Mouse (Mus musculus) MEL (cell line): ENCODE measurements at regions not wholly inside any gene's neighbourhood (a gene's known extent, or its start where the extent isn't known, plus 50 kb on each side); places are given as distances from the start of the nearest gene placed in this dataset.

ENCODE experiments used
- DNase-seq: peaks from one replicate; pipeline ENCODE4 v3.0.0; 2011; ENCODE audit warnings: low read depth, low spot score
- H3K27ac ChIP-seq: 2 replicates; pipeline ENCODE4 v1.5.1; 2012; ENCODE audit warnings: low read depth, mild to moderate bottlenecking, control low read depth, low read length, moderate library complexity; ENCODE audit not compliant: control insufficient read depth
- H3K27me3 ChIP-seq, 2 experiments: fragments of 150-350 bp in 1 of 2; sonication (generic) in 1 of 2; 2 replicates each; pipeline ENCODE4 v1.6.1; 2012; ENCODE audit warnings: low read length in 2 of 2, mild to moderate bottlenecking in 2 of 2, improper control_type of control experiment in 1 of 2, moderate library complexity in 1 of 2; ENCODE audit not compliant: insufficient read depth in 2 of 2, control insufficient read depth in 1 of 2
- H3K36me3 ChIP-seq, 2 experiments: 2 replicates each; pipeline ENCODE4 v1.6.1; 2012 to 2014; ENCODE audit warnings: low read length in 2 of 2, improper control_type of control experiment in 1 of 2, inconsistent platforms in 1 of 2, mild to moderate bottlenecking in 1 of 2; ENCODE audit not compliant: insufficient read depth in 2 of 2, control insufficient read depth in 1 of 2
- H3K4me1 ChIP-seq, 2 experiments: fragments of 150-350 bp in 1 of 2; sonication (generic) in 1 of 2; 2 replicates each; pipeline ENCODE4 v1.6.1; 2012; ENCODE audit warnings: low read length in 2 of 2, improper control_type of control experiment in 1 of 2, mild to moderate bottlenecking in 1 of 2; ENCODE audit not compliant: insufficient read depth in 2 of 2, control insufficient read depth in 1 of 2
- H3K4me3 ChIP-seq, 2 experiments: fragments of 150-350 bp in 1 of 2; sonication (generic) in 1 of 2; 2 replicates each; pipeline ENCODE4 v1.5.1; 2012; ENCODE audit warnings: low read depth in 2 of 2, low read length in 2 of 2, mild to moderate bottlenecking in 2 of 2, moderate library complexity in 2 of 2, control low read depth in 1 of 2, improper control_type of control experiment in 1 of 2; ENCODE audit not compliant: control insufficient read depth in 1 of 2, insufficient read depth in 1 of 2
- H3K79me2 ChIP-seq: 2 replicates; pipeline ENCODE4 v1.6.1; 2012; ENCODE audit warnings: mild to moderate bottlenecking, low read length, moderate library complexity; ENCODE audit not compliant: control insufficient read depth, poor library complexity, insufficient read depth
- H3K9ac ChIP-seq: 2 replicates; pipeline ENCODE4 v1.6.1; 2012; ENCODE audit warnings: low read depth, mild to moderate bottlenecking, control low read depth, low read length, moderate library complexity; ENCODE audit not compliant: control insufficient read depth, poor library complexity, severe bottlenecking
- H3K9me3 ChIP-seq: fragments of 150-350 bp; sonication (generic); replicated peaks from 2 replicates; pipeline ENCODE4 v1.6.1; 2012; ENCODE audit warnings: mild to moderate bottlenecking, low read length, improper control_type of control experiment, moderate library complexity; ENCODE audit not compliant: insufficient read depth
- BHLHE40 ChIP-seq: IDR thresholded peaks from 2 replicates; pipeline ENCODE4 v1.6.1; 2012; ENCODE audit warnings: low read depth, mild to moderate bottlenecking, inconsistent platforms, low read length, improper control_type of control experiment, borderline replicate concordance
- CHD1 ChIP-seq: IDR thresholded peaks from 2 replicates; pipeline ENCODE4 v1.6.1; 2012; ENCODE audit warnings: low read depth, mild to moderate bottlenecking, inconsistent platforms, low read length, improper control_type of control experiment
- EP300 ChIP-seq, 2 experiments: IDR thresholded peaks; 2 replicates each; pipeline ENCODE4 v1.6.1; 2011; ENCODE audit warnings: improper control_type of control experiment in 2 of 2, low read length in 2 of 2, low read depth in 1 of 2, mild to moderate bottlenecking in 1 of 2
- ETS1 ChIP-seq: IDR thresholded peaks from 2 replicates; pipeline ENCODE4 v1.6.1; 2012; ENCODE audit warnings: low read depth, mild to moderate bottlenecking, inconsistent platforms, low read length, improper control_type of control experiment, moderate library complexity
- GABPA ChIP-seq: IDR thresholded peaks from 2 replicates; pipeline ENCODE4 v1.6.1; 2012; ENCODE audit warnings: low read depth, mild to moderate bottlenecking, inconsistent platforms, low read length, improper control_type of control experiment, moderate library complexity
- JUND ChIP-seq: IDR thresholded peaks from 2 replicates; pipeline ENCODE4 v1.6.1; 2011; ENCODE audit warnings: low read depth, mild to moderate bottlenecking, improper control_type of control experiment, low read length
- KAT2A ChIP-seq: conservative IDR thresholded peaks from 2 replicates; pipeline ENCODE4 v1.6.1; 2012; ENCODE audit warnings: low read depth, low read length, improper control_type of control experiment, inconsistent platforms
- MAFK ChIP-seq: IDR thresholded peaks from 2 replicates; pipeline ENCODE4 v1.6.1; 2011; ENCODE audit warnings: low read depth, mild to moderate bottlenecking, low read length, improper control_type of control experiment, borderline replicate concordance
- MAX ChIP-seq: IDR thresholded peaks from 2 replicates; pipeline ENCODE4 v1.6.1; 2011; ENCODE audit warnings: low read length, improper control_type of control experiment
- MAZ ChIP-seq: IDR thresholded peaks from 2 replicates; pipeline ENCODE4 v1.6.1; 2012; ENCODE audit warnings: low read depth, mild to moderate bottlenecking, inconsistent platforms, low read length, improper control_type of control experiment
- MYB ChIP-seq: IDR thresholded peaks from 2 replicates; pipeline ENCODE4 v1.6.1; 2011; ENCODE audit warnings: mild to moderate bottlenecking, low read depth, low read length, improper control_type of control experiment
- POLR2A ChIP-seq, 2 experiments: IDR thresholded peaks; 2 replicates each; pipeline ENCODE4 v1.6.1; 2011 to 2012; ENCODE audit warnings: low read length in 2 of 2, mild to moderate bottlenecking in 2 of 2, control low read depth in 1 of 2, improper control_type of control experiment in 1 of 2, low read depth in 1 of 2, moderate library complexity in 1 of 2; ENCODE audit not compliant: control insufficient read depth in 1 of 2, insufficient read depth in 1 of 2, poor library complexity in 1 of 2
- POLR2AphosphoS2 ChIP-seq: IDR thresholded peaks from 2 replicates; pipeline ENCODE4 v1.6.1; 2011; ENCODE audit warnings: low read length, improper control_type of control experiment
- POLR2AphosphoS5 ChIP-seq: IDR thresholded peaks from 2 replicates; pipeline ENCODE4 v1.6.1; 2012; ENCODE audit warnings: low read depth, borderline replicate concordance, mild to moderate bottlenecking, inconsistent platforms, low read length, moderate library complexity, mixed read lengths
- RAD21 ChIP-seq: IDR thresholded peaks from 2 replicates; pipeline ENCODE4 v1.6.1; 2011; ENCODE audit warnings: mild to moderate bottlenecking, low read depth, low read length, improper control_type of control experiment
- SIN3A ChIP-seq: IDR thresholded peaks from 2 replicates; pipeline ENCODE4 v1.6.1; 2012; ENCODE audit warnings: low read length, improper control_type of control experiment, inconsistent platforms
- TAL1 ChIP-seq: IDR thresholded peaks from 2 replicates; pipeline ENCODE4 v1.6.1; 2012; ENCODE audit warnings: mild to moderate bottlenecking, inconsistent platforms, low read length, moderate library complexity, mixed read lengths
- UBTF ChIP-seq: IDR thresholded peaks from 2 replicates; pipeline ENCODE4 v1.6.1; 2012; ENCODE audit warnings: low read depth, mild to moderate bottlenecking, inconsistent platforms, low read length, improper control_type of control experiment, moderate library complexity, borderline replicate concordance; ENCODE audit not compliant: insufficient read depth
- USF1 ChIP-seq: IDR thresholded peaks from 2 replicates; pipeline ENCODE4 v1.6.1; 2014; ENCODE audit warnings: low read depth, mild to moderate bottlenecking, inconsistent platforms, low read length, improper control_type of control experiment, moderate library complexity
- ZMIZ1 ChIP-seq: IDR thresholded peaks from 2 replicates; pipeline ENCODE4 v1.6.1; 2012; ENCODE audit warnings: low read depth, mild to moderate bottlenecking, inconsistent platforms, low read length, improper control_type of control experiment, moderate library complexity

DNA sequence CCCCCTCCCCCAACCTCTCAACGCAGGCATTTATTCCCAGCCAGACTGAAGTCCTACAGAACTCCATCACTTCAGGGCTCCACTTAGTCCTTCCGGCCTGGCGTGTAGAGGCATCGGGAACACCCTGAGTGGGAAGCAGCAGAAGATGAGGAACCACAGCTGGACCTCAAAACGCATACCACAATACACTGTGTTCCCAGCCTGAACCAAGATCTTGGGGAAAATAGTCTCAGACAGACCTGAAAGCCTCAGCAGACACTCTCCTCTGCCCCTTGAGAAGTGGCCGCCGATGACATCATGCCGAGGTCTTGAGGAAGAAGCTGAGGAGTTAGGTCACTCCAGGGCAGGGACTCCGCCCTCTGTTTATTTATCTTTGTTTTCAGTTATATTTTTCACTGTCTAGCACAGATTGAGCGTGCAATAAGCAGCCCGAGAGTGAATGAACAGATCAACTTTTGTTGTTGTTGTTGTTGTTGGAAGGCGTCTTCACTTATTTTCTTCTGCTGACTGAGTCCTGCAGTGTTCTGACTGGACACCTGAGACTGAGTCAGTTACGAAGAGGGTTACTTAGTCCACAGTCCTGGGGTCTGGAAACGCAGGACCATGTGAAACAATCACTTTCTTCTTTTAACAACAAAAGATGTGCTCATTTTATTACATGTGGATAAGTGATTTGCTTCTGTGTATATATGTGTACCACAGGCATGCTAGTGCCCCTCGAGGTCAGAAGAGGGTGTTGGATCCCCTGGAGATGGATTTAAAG, 88.3 kb upstream of the Habp2 start:
- no peak for DNase-seq
- Histone ChIP-seq H3K79me2 (no peaks in the 10 kb centered on the region), H3K9me3 (no peaks in the 10 kb centered on the region), H3K4me3 (no peak overlapping the region)
- TF ChIP-seq TAL1 (no peak), JUND (no peak), POLR2AphosphoS2 (no peak), EP300 (IDR thresholded peaks at IDR 0.05; ENCODE audit: low read depth in 1 of 2, low read length in 2 of 2) (no peak), RAD21 (no peak), MAX (no peak), SIN3A (no peak), CHD1 (no peak), USF1 (no peak), POLR2AphosphoS5 (no peak), KAT2A (no peak), ZMIZ1 (no peak), POLR2A (IDR thresholded peaks at IDR 0.05; ENCODE audit: control insufficient read depth in 1 of 2, insufficient read depth in 1 of 2, low read depth in 1 of 2, low read length in 2 of 2, poor library complexity in 1 of 2) (no peak), ETS1 (no peak)
- TF ChIP-seq, all 39 proteins: peak for 0
- Histone ChIP-seq H3K36me3 (no peaks in the 10 kb centered on the region), H3K4me1 (no peaks in the 10 kb centered on the region; a peak in 1 of 4 replicates), H3K27me3 (no peaks in the 10 kb centered on the region), H3K27ac (no peak overlapping the region), H3K9ac (no peak overlapping the region)

DNA sequence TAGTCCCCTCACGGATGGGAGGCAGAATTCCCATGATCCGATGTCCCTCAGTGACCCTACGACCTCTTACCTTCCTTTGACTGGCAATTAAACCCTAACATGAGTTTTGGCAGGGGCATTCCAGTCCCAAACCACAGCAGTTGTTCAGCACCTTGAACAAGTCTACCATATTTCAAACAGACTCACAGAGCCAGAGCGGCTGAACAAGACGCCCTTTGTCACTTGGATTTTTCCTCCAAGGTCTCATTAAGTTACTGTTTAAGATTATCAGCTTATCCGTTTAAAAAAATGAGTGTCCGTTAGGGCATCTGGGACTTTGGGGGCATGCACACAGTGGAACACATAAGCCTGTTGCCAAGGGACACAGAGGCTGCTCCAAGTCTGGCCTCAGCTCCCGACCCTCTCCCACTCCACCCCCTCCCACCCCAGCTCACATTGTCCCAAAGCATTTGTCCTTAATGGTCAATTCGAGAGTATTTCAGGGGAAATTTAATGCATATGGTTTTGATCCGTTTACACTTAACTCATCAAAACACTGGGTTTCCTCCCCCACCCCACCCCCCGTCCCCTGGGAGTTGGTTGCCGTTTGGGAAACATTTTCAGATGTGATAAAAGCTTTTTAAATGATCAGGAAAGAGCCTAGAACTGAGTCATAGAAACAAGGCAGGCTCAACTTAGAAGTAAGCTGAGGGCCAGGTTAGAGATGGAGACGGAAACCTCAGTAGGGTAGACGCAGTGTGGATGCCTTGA, 87.4 kb upstream of the Habp2 start:
- DNase-seq = no peak
- no peaks in the 10 kb centered on the region for H3K27me3 ChIP-seq
- no peaks in the 10 kb centered on the region; a peak in 1 of 4 replicates for H3K4me1 ChIP-seq

More for the DNA sequence above, 87.4 kb upstream of the Habp2 start:
- no peak overlapping the region for H3K4me3 ChIP-seq
- H3K9me3 ChIP-seq = no peaks in the 10 kb centered on the region
- TF ChIP-seq MAFK (no peak), BHLHE40 (no peak), GABPA (no peak), MYB (no peak), EP300 (IDR thresholded peaks at IDR 0.05; ENCODE audit: low read depth in 1 of 2, low read length in 2 of 2) (no peak), UBTF (no peak), RAD21 (no peak), USF1 (no peak), TAL1 (no peak), MAZ (no peak)
- H3K27ac ChIP-seq = no peak overlapping the region
- H3K79me2 ChIP-seq = no peaks in the 10 kb centered on the region
- H3K36me3 ChIP-seq = no peaks in the 10 kb centered on the region
- H3K9ac ChIP-seq = no peak overlapping the region
